Mouse (Mus musculus) G1E (cell line): ENCODE data around the gene Ppbp. TPM values are rescaled to one million over a fixed set of nuclear protein-coding genes. Genes with fewer than 3 reads are reported as not detected.

Experiments
- ATAC-seq: 2 replicates; pipeline ENCODE4 v1.8.0; 2016; ENCODE audit warnings: mild to moderate bottlenecking; ENCODE audit not compliant: insufficient number of reproducible peaks, poor library complexity, low FRiP score, severe bottlenecking; ENCODE audit errors: extremely low read depth
- DNase-seq: peaks from one replicate; pipeline ENCODE4 v3.0.0; 2012; ENCODE audit warnings: low spot score
- H3K27me3 ChIP-seq: 2 replicates; pipeline ENCODE4 v1.6.1; 2012; ENCODE audit warnings: mild to moderate bottlenecking, low read length, inconsistent platforms; ENCODE audit not compliant: insufficient read depth
- H3K36me3 ChIP-seq: replicated peaks from 2 replicates; pipeline ENCODE3; 2012; ENCODE audit warnings: mild to moderate bottlenecking, inconsistent platforms
- H3K4me1 ChIP-seq: 2 replicates; pipeline ENCODE4 v1.6.1; 2012; ENCODE audit warnings: low read depth, low read length, inconsistent platforms, mixed read lengths; ENCODE audit not compliant: insufficient read depth
- H3K4me3 ChIP-seq: 2 replicates; pipeline ENCODE4 v1.5.1; 2012; ENCODE audit warnings: low read depth, mild to moderate bottlenecking, inconsistent platforms, low read length, moderate library complexity, mixed read lengths
- H3K9me3 ChIP-seq: replicated peaks from 2 replicates; pipeline ENCODE4 v1.6.1; 2012; ENCODE audit warnings: inconsistent platforms
- CTCF ChIP-seq: IDR thresholded peaks from 2 replicates; pipeline ENCODE4 v1.5.1; 2012; ENCODE audit warnings: low read depth, low read length, inconsistent platforms, mixed read lengths
- GATA1 ChIP-seq: IDR thresholded peaks from 2 replicates; pipeline ENCODE4 v1.6.1; 2012; ENCODE audit warnings: borderline replicate concordance, low read length, inconsistent platforms, mixed read lengths
- GATA2 ChIP-seq: IDR thresholded peaks from 2 replicates; pipeline ENCODE4 v1.6.1; 2012; ENCODE audit warnings: low read depth, low read length, inconsistent platforms, borderline replicate concordance
- POLR2AphosphoS5 ChIP-seq: IDR thresholded peaks from 2 replicates; pipeline ENCODE4 v1.6.1; 2012; ENCODE audit warnings: low read depth, low read length, inconsistent platforms; ENCODE audit not compliant: insufficient replicate concordance
- TAL1 ChIP-seq: conservative IDR thresholded peaks from 2 replicates; pipeline ENCODE4 v1.6.1; 2012; ENCODE audit warnings: low read depth, low read length, inconsistent platforms, mixed read lengths
- polyA plus RNA-seq: library from polyadenylated mRNA; stranded (reverse); fragments of >175 nt; gene quantifications from 2 replicates; pipeline ENCODE4 v1.2.3, GENCODE M21; 2012
- total RNA-seq, 2 experiments: library from RNA; stranded (forward) in 1 of 2; stranded (reverse) in 1 of 2; fragments of 200-1000 nt in 1 of 2; fragments of >200 nt in 1 of 2; fragmentation: Nextera tagmentation in 1 of 2; gene quantifications; 2 replicates each; pipeline ENCODE4 v1.2.3; 2014 to 2017

Ppbp gene
- total and polyA plus RNA-seq, 3 experiments = 0.51 to 9.5 (median 1.4) TPM

- no peaks in the 10 kb centered on the region for H3K4me1 ChIP-seq
- peaks cover 11% of the 10 kb centered on the region; the same call in 1 of the 2 replicates for H3K27me3 ChIP-seq
- ATAC-seq (no peak), DNase-seq (no peak)
- TF ChIP-seq TAL1 = no peak
- no peak for TF ChIP-seq POLR2AphosphoS5
- TF ChIP-seq GATA1 = no peak
- no peak for TF ChIP-seq GATA2
- TF ChIP-seq CTCF = no peak
- no peaks in the 10 kb centered on the region for H3K9me3 ChIP-seq
- H3K4me3 ChIP-seq = no peak overlapping the region
- H3K36me3 ChIP-seq = no peaks in the 10 kb centered on the region
Observed at GRCm38 (mm10) chr5:90804574-90804973, 36.3 kb downstream of the Ppbp start.

- no peak for TF ChIP-seq GATA1
- no peak for TF ChIP-seq POLR2AphosphoS5
- no peak for TF ChIP-seq CTCF
- no peak for TF ChIP-seq GATA2
- TF ChIP-seq TAL1 = no peak
- DNase-seq (no peak), ATAC-seq (no peak)
Observed at GRCm38 (mm10) chr5:90806050-90806449, 37.7 kb downstream of the Ppbp start.

GRCm38 (mm10) chr5:90807176-90807950, 39.0 kb downstream of the Ppbp start:
- Histone ChIP-seq H3K36me3 (no peaks in the 10 kb centered on the region), H3K4me1 (no peaks in the 10 kb centered on the region), H3K9me3 (no peaks in the 10 kb centered on the region), H3K4me3 (no peak overlapping the region), H3K27me3 (peaks cover 15% of the 10 kb centered on the region)
- DNase-seq (no peak), ATAC-seq (no peak)
- TF ChIP-seq POLR2AphosphoS5 = no peak
- no peak for TF ChIP-seq GATA1
- TF ChIP-seq TAL1 = no peak
- TF ChIP-seq CTCF = no peak
- TF ChIP-seq GATA2 = no peak

More at GRCm38 (mm10) chr5:90806050-90806449, 37.7 kb downstream of the Ppbp start:
- Histone ChIP-seq H3K9me3 (no peaks in the 10 kb centered on the region), H3K36me3 (no peaks in the 10 kb centered on the region), H3K4me3 (no peak overlapping the region), H3K27me3 (peaks cover 14% of the 10 kb centered on the region), H3K4me1 (no peaks in the 10 kb centered on the region)

Other genes starting within 250 kb of the Ppbp start
- not detected in 2 replicates for gene Afm, start 249.6 kb upstream of the Ppbp start, total RNA-seq (2014; fragmentation: Nextera tagmentation)
- gene Afm, start 249.6 kb upstream of the Ppbp start, total RNA-seq (2017) = 0.06 TPM in 1 of 2 replicates, not detected in the other
- not detected in 2 replicates for gene Afm, start 249.6 kb upstream of the Ppbp start, polyA plus RNA-seq
- not detected in 2 replicates for gene 5830473C10Rik, start 207.4 kb upstream of the Ppbp start, total RNA-seq (2014; fragmentation: Nextera tagmentation)
- 0.12 TPM in 1 of 2 replicates, not detected in the other for gene 5830473C10Rik, start 207.4 kb upstream of the Ppbp start, total RNA-seq (2017)
- not detected in 2 replicates for gene 5830473C10Rik, start 207.4 kb upstream of the Ppbp start, polyA plus RNA-seq
- gene Rassf6, start 127.9 kb upstream of the Ppbp start, total RNA-seq (2014; fragmentation: Nextera tagmentation) = not detected in 2 replicates
- gene Rassf6, start 127.9 kb upstream of the Ppbp start, total RNA-seq (2017) = not detected in 2 replicates
- not detected in 2 replicates for gene Rassf6, start 127.9 kb upstream of the Ppbp start, polyA plus RNA-seq
- not detected in 2 replicates for gene Cxcl5, start 9.2 kb upstream of the Ppbp start, total RNA-seq (2014; fragmentation: Nextera tagmentation)
- not detected in 2 replicates for gene Cxcl5, start 9.2 kb upstream of the Ppbp start, total RNA-seq (2017)
- not detected in 2 replicates for gene Cxcl5, start 9.2 kb upstream of the Ppbp start, polyA plus RNA-seq
- 73.3 and 84.5 TPM in 2 replicates for gene Pf4, start 3.9 kb downstream of the Ppbp start, total RNA-seq (2014; fragmentation: Nextera tagmentation)
- gene Pf4, start 3.9 kb downstream of the Ppbp start, total RNA-seq (2017) = 31.9 and 45.6 TPM in 2 replicates
- gene Pf4, start 3.9 kb downstream of the Ppbp start, polyA plus RNA-seq = 2.9 and 6.8 TPM in 2 replicates
- not detected in 2 replicates for gene Cxcl3, start 17.6 kb downstream of the Ppbp start, total RNA-seq (2014; fragmentation: Nextera tagmentation)
- 0.06 and 0.16 TPM in 2 replicates for gene Cxcl3, start 17.6 kb downstream of the Ppbp start, total RNA-seq (2017)
- gene Cxcl3, start 17.6 kb downstream of the Ppbp start, polyA plus RNA-seq = 0.25 and 0.54 TPM in 2 replicates
- gene Cxcl15, start 26.0 kb downstream of the Ppbp start, total RNA-seq (2014; fragmentation: Nextera tagmentation) = not detected in 2 replicates
- gene Cxcl15, start 26.0 kb downstream of the Ppbp start, total RNA-seq (2017) = 0.06 and 0.11 TPM in 2 replicates
- gene Cxcl15, start 26.0 kb downstream of the Ppbp start, polyA plus RNA-seq = not detected in 2 replicates
- not detected in 2 replicates for gene Cxcl1, start 122.7 kb downstream of the Ppbp start, total RNA-seq (2014; fragmentation: Nextera tagmentation)
- 0.82 TPM in 1 of 2 replicates, not detected in the other for gene Cxcl1, start 122.7 kb downstream of the Ppbp start, total RNA-seq (2017)
- gene Cxcl1, start 122.7 kb downstream of the Ppbp start, polyA plus RNA-seq = not detected in 2 replicates
- 0.90 and 1.7 TPM in 2 replicates for gene Cxcl2, start 135.4 kb downstream of the Ppbp start, total RNA-seq (2014; fragmentation: Nextera tagmentation)
- gene Cxcl2, start 135.4 kb downstream of the Ppbp start, total RNA-seq (2017) = 0.23 and 0.98 TPM in 2 replicates
- gene Cxcl2, start 135.4 kb downstream of the Ppbp start, polyA plus RNA-seq = not detected in 2 replicates
- 6.6 and 12.9 TPM in 2 replicates for gene Mthfd2l, start 162.6 kb downstream of the Ppbp start, total RNA-seq (2014; fragmentation: Nextera tagmentation)
- 12.8 and 16.0 TPM in 2 replicates for gene Mthfd2l, start 162.6 kb downstream of the Ppbp start, total RNA-seq (2017)
- 12.4 and 18.0 TPM in 2 replicates for gene Mthfd2l, start 162.6 kb downstream of the Ppbp start, polyA plus RNA-seq